Mouse (Mus musculus) small intestine, adult 2 months (tissue): ENCODE data around the gene Gm49378. TPM values are rescaled to one million over a fixed set of nuclear protein-coding genes. Genes with fewer than 3 reads are reported as not detected.

Experiments
- H3K27ac ChIP-seq: fragments of 200-500 bp; 2 replicates; pipeline ENCODE4 v1.5.1; 2012; ENCODE audit warnings: low read depth, low read length, control low read depth, inconsistent platforms; ENCODE audit not compliant: insufficient read depth
- H3K27me3 ChIP-seq: fragments of 200-500 bp; 2 replicates; pipeline ENCODE4 v1.6.1; 2012; ENCODE audit warnings: mild to moderate bottlenecking, moderate library complexity, low read length, inconsistent platforms; ENCODE audit not compliant: control insufficient read depth, insufficient read depth
- H3K36me3 ChIP-seq: fragments of 200-500 bp; 2 replicates; pipeline ENCODE4 v1.6.1; 2012; ENCODE audit warnings: mild to moderate bottlenecking, low read length, control low read depth, inconsistent platforms; ENCODE audit not compliant: control insufficient read depth, insufficient read depth
- H3K4me1 ChIP-seq: fragments of 200-500 bp; 2 replicates; pipeline ENCODE4 v1.6.1; 2012; ENCODE audit warnings: low read length, inconsistent platforms, mixed read lengths; ENCODE audit not compliant: control insufficient read depth, insufficient read depth, insufficient read length
- H3K4me3 ChIP-seq: fragments of 200-500 bp; 2 replicates; pipeline ENCODE4 v1.5.1; 2012; ENCODE audit warnings: low read depth, mild to moderate bottlenecking, control low read depth, inconsistent platforms, low read length, moderate library complexity
- CTCF ChIP-seq: fragments of 200-500 bp; IDR thresholded peaks from 2 replicates; pipeline ENCODE4 v1.5.1; 2012; ENCODE audit warnings: low read depth, mild to moderate bottlenecking, control low read depth, inconsistent platforms, low read length, moderate library complexity, mixed read lengths; ENCODE audit not compliant: insufficient replicate concordance, insufficient read length; ENCODE audit errors: extremely low read depth
- POLR2A ChIP-seq: fragments of 200-500 bp; IDR thresholded peaks from 2 replicates; pipeline ENCODE4 v1.6.1; 2012; ENCODE audit warnings: low read depth, mild to moderate bottlenecking, control low read depth, inconsistent platforms, low read length, moderate library complexity
- WGBS: fragments of 180-500 bp; shearing (Covaris S2); methylation state at CpG from one replicate; pipeline ENCODE4 v1.1.7; 2018; 5-methylcytosine and 5-hydroxymethylcytosine counted together
- polyA plus RNA-seq: library from polyadenylated mRNA; depleted of rRNA; stranded (reverse); fragments of >200 nt; gene quantifications from 2 replicates; pipeline ENCODE4 v1.2.3, GENCODE M21; 2012

The Gm49378 gene
- polyA plus RNA-seq, 1 experiment = 8.6 TPM

GRCm38 (mm10) chr14:55660636-55661035 lies 22.9 kb upstream of the Gm49378 start:
- no peaks in the 10 kb centered on the region for H3K27me3 ChIP-seq
- H3K27ac ChIP-seq = no peak overlapping the region
- no peak overlapping the region for H3K4me3 ChIP-seq
- WGBS = 58% methylated on average over 2 of the region's 2 CpGs
- peaks cover 9% of the 10 kb centered on the region for H3K36me3 ChIP-seq
- no peak for TF ChIP-seq CTCF
- no peak for TF ChIP-seq POLR2A
- peaks cover 13% of the 10 kb centered on the region for H3K4me1 ChIP-seq

GRCm38 (mm10) chr14:55659960-55660573 lies 22.4 kb upstream of the Gm49378 start, which contains the start of gene Mdp1:
Mdp1 (minus strand) TSS chr14:55660508.
- peaks cover 9% of the 10 kb centered on the region for H3K36me3 ChIP-seq
- H3K4me3 ChIP-seq = peak within 1 kb of the TSS; percentile 87
- under 1% methylated on average over 39 of the region's 39 CpGs for WGBS
- H3K27me3 ChIP-seq = no peaks in the 10 kb centered on the region
- peaks cover 13% of the 10 kb centered on the region for H3K4me1 ChIP-seq
- peak within 1 kb of the TSS; percentile 71 for H3K27ac ChIP-seq
- TF ChIP-seq POLR2A = no peak; the same call in 1 of the 2 replicates
- TF ChIP-seq CTCF = peak; percentile 60

GRCm38 (mm10) chr14:55658011-55658410 lies 20.3 kb upstream of the Gm49378 start:
- peaks cover 5% of the 10 kb centered on the region for H3K36me3 ChIP-seq
- peak overlapping the region; percentile 96 for H3K27ac ChIP-seq
- peak; percentile 7; the same call in 1 of the 2 replicates for TF ChIP-seq CTCF
- peak; percentile 12; the same call in 1 of the 2 replicates for TF ChIP-seq POLR2A
- H3K27me3 ChIP-seq = no peaks in the 10 kb centered on the region
- peak overlapping the region; percentile 19; the same call in 1 of the 2 replicates for H3K4me3 ChIP-seq
- peaks cover 16% of the 10 kb centered on the region for H3K4me1 ChIP-seq
- WGBS = 36% methylated on average over 5 of the region's 5 CpGs

GRCm38 (mm10) chr14:55656935-55657334 lies 19.2 kb upstream of the Gm49378 start:
- Histone ChIP-seq H3K4me1 (peaks cover 16% of the 10 kb centered on the region), H3K4me3 (no peak overlapping the region), H3K27ac (no peak overlapping the region), H3K27me3 (no peaks in the 10 kb centered on the region), H3K36me3 (peaks cover 2% of the 10 kb centered on the region)
- 79% methylated on average over 3 of the region's 3 CpGs for WGBS
- TF ChIP-seq POLR2A (no peak), CTCF (no peak)

GRCm38 (mm10) chr14:55651528-55651927 lies 13.8 kb upstream of the Gm49378 start:
- no peaks in the 10 kb centered on the region for H3K27me3 ChIP-seq
- H3K27ac ChIP-seq = no peak overlapping the region
- 90% methylated on average over 7 of the region's 7 CpGs for WGBS
- 0 out of 2 replicates have a peak, but pooled peaks cover under 1% of the 10 kb centered on the region for H3K36me3 ChIP-seq
- H3K4me3 ChIP-seq = no peak overlapping the region
- TF ChIP-seq POLR2A = no peak
- no peak for TF ChIP-seq CTCF
- peaks cover 6% of the 10 kb centered on the region; the same call in 1 of the 2 replicates for H3K4me1 ChIP-seq

- peaks cover 7% of the 10 kb centered on the region; the same call in 1 of the 2 replicates for H3K4me1 ChIP-seq
- WGBS = 91% methylated on average over 2 of the region's 2 CpGs
- peaks cover 1% of the 10 kb centered on the region; the same call in 1 of the 2 replicates for H3K36me3 ChIP-seq
- no peak for TF ChIP-seq CTCF
- TF ChIP-seq POLR2A = no peak
- no peaks in the 10 kb centered on the region for H3K27me3 ChIP-seq
- no peak within 1 kb of the TSS for H3K4me3 ChIP-seq
- no peak within 1 kb of the TSS for H3K27ac ChIP-seq
These were observed 12.2 kb upstream of the Gm49378 start, which contains the start of gene Tssk4 for GRCm38 (mm10) chr14:55649884-55650283. Tssk4 (plus strand) TSS chr14:55650184.

- Histone ChIP-seq H3K27me3 (no peaks in the 10 kb centered on the region), H3K4me1 (peaks cover 14% of the 10 kb centered on the region; the same call in 1 of the 2 replicates), H3K4me3 (peak overlapping the region; percentile 93), H3K36me3 (peaks cover 19% of the 10 kb centered on the region), H3K27ac (peak overlapping the region; percentile 45)
- WGBS = 3% methylated on average over 17 of the region's 17 CpGs
- TF ChIP-seq CTCF = no peak
- TF ChIP-seq POLR2A = no peak
These were observed 6.7 kb upstream of the Gm49378 start for GRCm38 (mm10) chr14:55644261-55644888.
